Mouse (Mus musculus): Measurements from ENCODE around the gene Galnt10. TPM values are rescaled to one million over a fixed set of nuclear protein-coding genes. Genes with fewer than 3 reads are reported as not detected.

Galnt10 gene
- polyA plus RNA-seq, 1 experiment from 2014 or later, result 13.0 TPM

DNA sequence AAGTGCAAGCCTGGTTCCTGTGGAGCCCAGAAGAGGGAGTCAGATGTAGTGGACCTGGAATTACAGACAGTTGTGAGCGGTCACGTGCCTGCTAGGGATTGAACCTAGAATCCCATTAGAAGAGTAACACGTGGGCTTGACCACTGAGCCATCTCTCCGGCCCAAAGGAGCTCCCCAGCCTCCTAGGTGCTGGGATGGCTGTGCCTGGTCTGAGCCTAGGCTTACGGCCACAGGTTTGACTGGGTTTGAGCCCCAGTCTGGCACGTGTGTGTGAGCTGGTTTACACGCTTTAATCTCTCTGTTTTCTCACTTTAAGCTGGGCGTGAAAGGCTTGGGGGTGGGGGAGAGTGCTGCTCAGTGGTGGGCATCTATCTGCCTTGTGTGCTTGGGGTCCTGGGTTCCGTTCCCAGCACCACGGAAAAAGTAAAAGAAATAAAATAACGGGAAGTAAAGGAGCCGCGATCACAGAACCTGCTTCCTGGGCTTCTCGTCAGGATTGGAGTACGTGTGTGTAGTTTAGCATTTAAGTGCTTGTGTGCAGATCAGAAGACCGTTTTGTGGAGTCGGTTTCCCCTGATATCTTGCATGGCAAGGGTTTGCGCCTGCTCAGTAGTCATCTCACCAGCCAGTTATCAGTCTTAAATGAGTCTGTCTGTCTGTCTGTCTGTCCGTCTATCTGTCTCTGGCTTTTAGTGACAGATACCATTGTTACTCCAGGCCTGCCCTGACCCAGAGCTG is 16.4 kb downstream of the Galnt10 start:
- Histone ChIP-seq H3K27me3 (no peaks in the 10 kb centered on the region), H3K36me3 (no peaks in the 10 kb centered on the region), H3K4me3 (no peak overlapping the region), H3K9me3 (no peaks in the 10 kb centered on the region), H3K4me1 (replicated peaks) (peaks cover 27% of the 10 kb centered on the region), H3K4me2 (no peak overlapping the region), H3K27ac (replicated peaks) (no peak overlapping the region), H3K9ac (no peak overlapping the region)
- no peak for ATAC-seq (ENCODE audit: low read depth)
- 94% methylated on average over 19 of the region's 19 CpGs for WGBS

DNA sequence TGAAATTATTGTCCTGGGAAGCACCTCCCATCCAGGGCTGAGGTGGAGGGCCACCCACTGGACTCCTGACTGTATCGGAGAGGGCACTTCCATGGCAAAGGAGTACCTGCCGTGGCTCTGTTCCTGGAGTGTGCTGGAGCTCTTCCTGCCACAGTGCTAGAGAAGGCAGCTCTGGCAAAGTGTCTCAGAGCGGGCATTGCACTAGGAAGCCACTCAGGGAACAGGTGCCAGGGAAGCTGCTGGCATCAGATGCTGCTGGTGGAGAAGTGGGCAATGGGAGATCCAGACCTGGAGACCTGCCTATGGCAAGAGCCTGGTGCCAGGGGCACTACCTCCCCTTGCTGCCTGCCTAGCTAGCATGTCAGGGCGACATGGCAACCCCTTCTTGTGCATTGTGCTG is 17.0 kb downstream of the Galnt10 start:
- Histone ChIP-seq H3K27ac (replicated peaks) (no peak overlapping the region), H3K4me3 (no peak overlapping the region), H3K4me1 (replicated peaks) (peaks cover 21% of the 10 kb centered on the region), H3K9ac (no peak overlapping the region), H3K4me2 (no peak overlapping the region), H3K27me3 (no peaks in the 10 kb centered on the region), H3K36me3 (no peaks in the 10 kb centered on the region), H3K9me3 (no peaks in the 10 kb centered on the region)
- 84% methylated on average over 4 of the region's 4 CpGs for WGBS
- ATAC-seq (ENCODE audit: low read depth), result no peak

DNA sequence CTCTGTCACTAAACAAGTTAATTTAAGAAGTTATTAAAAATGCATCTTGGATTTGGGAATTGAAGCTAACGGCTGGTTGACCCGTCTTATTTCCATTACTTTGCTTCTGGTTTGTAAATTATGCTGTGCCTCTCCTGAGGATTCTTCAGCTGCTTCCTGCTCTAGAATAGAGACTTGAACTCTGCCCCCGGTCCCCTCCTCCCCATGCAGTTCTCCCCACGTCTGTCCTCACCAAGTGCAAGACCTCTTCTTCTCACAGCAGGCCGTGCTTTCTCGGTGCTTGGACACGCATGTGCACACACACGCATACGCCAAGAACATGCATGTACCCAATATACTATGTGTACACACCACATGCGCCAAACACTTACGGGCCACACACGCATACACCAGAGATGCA is 18.0 kb downstream of the Galnt10 start:
- Histone ChIP-seq H3K9me3 (no peaks in the 10 kb centered on the region), H3K4me2 (no peak overlapping the region), H3K4me1 (replicated peaks) (peaks cover 14% of the 10 kb centered on the region), H3K27me3 (no peaks in the 10 kb centered on the region), H3K27ac (replicated peaks) (no peak overlapping the region), H3K36me3 (no peaks in the 10 kb centered on the region), H3K4me3 (no peak overlapping the region), H3K9ac (no peak overlapping the region)
- 79% methylated on average over 12 of the region's 12 CpGs for WGBS
- no peak for ATAC-seq (ENCODE audit: low read depth)

DNA sequence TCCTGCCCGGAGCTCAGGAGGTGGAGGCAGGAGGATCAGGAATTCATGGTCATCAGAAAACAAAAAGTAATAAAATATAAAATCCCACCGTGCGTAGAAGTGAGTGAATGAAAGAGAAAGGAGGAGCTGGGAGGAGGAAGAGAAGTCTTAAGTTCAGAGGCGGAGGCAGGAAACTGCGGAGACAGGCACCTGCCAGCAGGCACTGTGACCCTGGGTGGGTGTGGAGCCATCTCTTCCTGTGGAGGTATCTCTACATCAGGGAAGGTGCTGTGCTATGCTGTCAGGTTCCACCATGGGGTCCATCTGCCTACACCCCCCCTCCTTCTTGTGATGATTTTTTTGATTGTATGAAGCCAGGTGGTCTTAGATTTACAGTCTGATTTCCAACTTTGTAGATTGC is 19.5 kb downstream of the Galnt10 start:
- Histone ChIP-seq H3K4me2 (no peak overlapping the region), H3K4me3 (no peak overlapping the region), H3K27ac (replicated peaks) (no peak overlapping the region), H3K27me3 (no peaks in the 10 kb centered on the region), H3K9me3 (no peaks in the 10 kb centered on the region), H3K9ac (no peak overlapping the region), H3K36me3 (no peaks in the 10 kb centered on the region), H3K4me1 (replicated peaks) (peaks cover 14% of the 10 kb centered on the region)
- ATAC-seq (ENCODE audit: low read depth), result no peak
- 78% methylated on average over 5 of the region's 5 CpGs for WGBS

DNA sequence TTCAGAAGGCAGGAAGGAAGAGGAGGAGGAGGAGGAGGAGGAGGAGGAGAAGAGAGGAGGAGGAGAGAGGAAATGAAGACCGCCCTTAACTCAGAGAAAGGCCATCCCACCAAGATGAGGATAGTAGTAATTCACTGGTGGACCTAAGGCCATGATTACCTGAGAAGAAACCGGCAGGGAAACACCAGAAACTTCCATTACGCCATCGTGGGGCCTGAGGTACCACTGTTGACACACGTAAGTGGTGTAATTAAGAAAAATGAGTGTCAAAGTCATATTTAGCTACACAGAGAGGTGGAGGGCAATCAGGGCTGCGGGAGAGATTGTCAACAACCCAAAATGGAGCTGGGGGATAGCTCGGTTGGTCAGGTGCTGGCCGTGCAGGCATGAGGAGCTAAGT is 23.0 kb downstream of the Galnt10 start:
- H3K9me3 ChIP-seq, result no peaks in the 10 kb centered on the region
- no peak overlapping the region for H3K27ac ChIP-seq (replicated peaks)
- H3K4me2 ChIP-seq, result no peak overlapping the region
- WGBS, result 95% methylated on average over 8 of the region's 8 CpGs
- no peak for ATAC-seq (ENCODE audit: low read depth)
- H3K27me3 ChIP-seq, result no peaks in the 10 kb centered on the region
- H3K36me3 ChIP-seq, result no peaks in the 10 kb centered on the region
- no peak overlapping the region for H3K9ac ChIP-seq
- H3K4me3 ChIP-seq, result no peak overlapping the region
- H3K4me1 ChIP-seq (replicated peaks), result peaks cover 16% of the 10 kb centered on the region

DNA sequence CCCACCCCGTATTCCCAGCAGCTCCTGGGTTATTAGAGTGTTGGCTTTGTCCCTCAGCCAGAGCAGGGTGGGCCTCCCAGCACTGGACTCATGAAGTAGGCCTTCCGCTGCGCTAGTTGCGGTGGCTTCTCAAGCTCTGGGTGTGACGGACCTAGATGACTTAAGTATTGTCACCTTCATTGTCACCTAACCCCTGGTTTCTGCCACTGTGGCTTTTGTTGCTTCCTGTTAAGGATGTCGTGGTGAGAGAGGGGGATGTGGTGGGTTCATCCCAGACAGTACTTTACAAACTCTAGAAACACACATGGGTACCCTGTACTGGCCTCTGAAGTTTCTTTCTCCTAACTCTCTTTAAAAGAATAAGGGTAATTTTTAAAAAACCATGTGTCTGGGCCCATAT is 24.3 kb downstream of the Galnt10 start:
- 68% methylated on average over 6 of the region's 6 CpGs for WGBS
- H3K4me3 ChIP-seq, result no peak overlapping the region
- no peak overlapping the region for H3K4me2 ChIP-seq
- H3K27ac ChIP-seq (replicated peaks), result no peak overlapping the region
- H3K4me1 ChIP-seq (replicated peaks), result peaks cover 12% of the 10 kb centered on the region
- no peak for ATAC-seq (ENCODE audit: low read depth)
- no peaks in the 10 kb centered on the region for H3K27me3 ChIP-seq
- H3K9me3 ChIP-seq, result no peaks in the 10 kb centered on the region
- H3K36me3 ChIP-seq, result no peaks in the 10 kb centered on the region
- H3K9ac ChIP-seq, result no peak overlapping the region

DNA sequence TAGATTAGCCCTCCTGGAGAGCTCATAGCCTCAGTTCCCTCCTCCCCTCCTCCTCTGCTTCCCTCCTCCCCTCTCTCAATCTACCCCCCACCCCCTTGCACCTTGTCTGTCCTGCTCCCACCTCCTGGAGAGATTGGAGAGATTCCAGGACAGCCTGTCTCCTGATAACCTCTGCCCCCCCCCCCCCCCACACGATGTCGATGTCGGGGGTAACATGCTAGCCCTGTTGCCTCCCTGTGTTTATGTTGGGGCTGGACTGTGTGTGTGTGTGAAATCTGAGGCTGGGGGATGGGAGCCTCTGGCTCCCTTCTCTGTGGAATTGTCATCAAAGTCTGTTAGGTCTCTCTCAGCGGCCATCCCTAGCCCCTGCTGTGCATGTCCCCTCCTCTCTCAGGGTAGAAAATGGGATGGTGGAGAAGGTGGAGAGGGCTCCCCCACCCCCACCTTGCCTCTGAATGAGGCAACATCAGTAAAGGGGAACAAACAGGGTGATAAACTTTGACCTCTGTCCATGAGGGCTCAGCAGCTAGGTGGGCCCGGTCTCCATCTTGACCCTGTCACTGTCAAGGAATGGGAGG is 26.0 kb downstream of the Galnt10 start:
- Histone ChIP-seq H3K9me3 (no peaks in the 10 kb centered on the region), H3K4me2 (no peak overlapping the region), H3K4me1 (replicated peaks) (peaks cover 12% of the 10 kb centered on the region), H3K27ac (replicated peaks) (no peak overlapping the region), H3K4me3 (no peak overlapping the region), H3K36me3 (no peaks in the 10 kb centered on the region), H3K27me3 (no peaks in the 10 kb centered on the region), H3K9ac (no peak overlapping the region)
- no peak for ATAC-seq (ENCODE audit: low read depth)
- 5% methylated on average over 5 of the region's 5 CpGs for WGBS

DNA sequence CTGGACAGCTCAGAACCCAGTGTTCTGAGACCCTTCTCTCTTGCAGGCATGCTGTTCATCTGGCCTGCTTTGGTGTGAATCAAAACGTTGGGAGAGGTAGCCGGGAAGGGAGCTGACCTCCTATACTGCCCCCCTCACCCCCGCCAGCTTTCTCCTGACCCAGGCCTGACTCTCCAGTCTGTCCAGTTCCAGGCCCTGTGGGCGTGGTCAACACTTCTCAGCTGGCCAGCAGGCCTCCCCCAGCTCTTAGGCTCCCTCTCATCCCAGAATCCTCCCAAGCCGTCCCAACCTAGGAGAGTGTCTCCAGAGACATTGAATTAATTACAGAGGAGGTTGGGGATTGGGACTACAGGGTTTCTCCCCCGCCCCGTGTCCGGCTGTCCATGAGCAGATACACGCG is 26.6 kb downstream of the Galnt10 start:
- WGBS, result 60% methylated on average over 10 of the region's 10 CpGs
- Histone ChIP-seq H3K4me1 (replicated peaks) (peaks cover 12% of the 10 kb centered on the region), H3K9ac (no peak overlapping the region), H3K27me3 (no peaks in the 10 kb centered on the region), H3K4me3 (no peak overlapping the region), H3K4me2 (no peak overlapping the region), H3K9me3 (no peaks in the 10 kb centered on the region), H3K27ac (replicated peaks) (no peak overlapping the region), H3K36me3 (no peaks in the 10 kb centered on the region)
- ATAC-seq (ENCODE audit: low read depth), result no peak

DNA sequence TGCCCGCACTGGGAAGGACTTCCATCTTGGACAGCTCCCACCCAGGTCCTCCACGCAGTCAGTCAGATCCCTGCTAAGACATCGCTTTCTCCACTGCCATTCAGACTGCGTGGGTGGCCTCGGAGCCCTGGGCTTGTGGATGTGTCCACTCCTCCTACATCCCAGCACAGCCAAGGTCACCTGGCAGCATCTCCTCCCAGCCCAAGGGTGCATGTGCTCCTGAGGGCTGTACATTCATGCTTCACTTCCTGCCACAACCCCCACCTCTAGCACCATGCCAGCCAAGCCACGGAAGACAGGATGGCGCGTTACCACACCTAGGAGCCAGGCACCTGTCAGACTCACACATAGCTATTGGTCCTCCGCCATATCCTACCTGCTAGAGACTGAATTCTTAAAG is 27.8 kb downstream of the Galnt10 start:
- ATAC-seq (ENCODE audit: low read depth), result no peak
- Histone ChIP-seq H3K9me3 (no peaks in the 10 kb centered on the region), H3K27me3 (no peaks in the 10 kb centered on the region), H3K27ac (replicated peaks) (no peak overlapping the region), H3K4me1 (replicated peaks) (peaks cover 14% of the 10 kb centered on the region), H3K36me3 (no peaks in the 10 kb centered on the region), H3K9ac (no peak overlapping the region), H3K4me3 (no peak overlapping the region), H3K4me2 (no peak overlapping the region)
- WGBS, result 94% methylated on average over 9 of the region's 9 CpGs

DNA sequence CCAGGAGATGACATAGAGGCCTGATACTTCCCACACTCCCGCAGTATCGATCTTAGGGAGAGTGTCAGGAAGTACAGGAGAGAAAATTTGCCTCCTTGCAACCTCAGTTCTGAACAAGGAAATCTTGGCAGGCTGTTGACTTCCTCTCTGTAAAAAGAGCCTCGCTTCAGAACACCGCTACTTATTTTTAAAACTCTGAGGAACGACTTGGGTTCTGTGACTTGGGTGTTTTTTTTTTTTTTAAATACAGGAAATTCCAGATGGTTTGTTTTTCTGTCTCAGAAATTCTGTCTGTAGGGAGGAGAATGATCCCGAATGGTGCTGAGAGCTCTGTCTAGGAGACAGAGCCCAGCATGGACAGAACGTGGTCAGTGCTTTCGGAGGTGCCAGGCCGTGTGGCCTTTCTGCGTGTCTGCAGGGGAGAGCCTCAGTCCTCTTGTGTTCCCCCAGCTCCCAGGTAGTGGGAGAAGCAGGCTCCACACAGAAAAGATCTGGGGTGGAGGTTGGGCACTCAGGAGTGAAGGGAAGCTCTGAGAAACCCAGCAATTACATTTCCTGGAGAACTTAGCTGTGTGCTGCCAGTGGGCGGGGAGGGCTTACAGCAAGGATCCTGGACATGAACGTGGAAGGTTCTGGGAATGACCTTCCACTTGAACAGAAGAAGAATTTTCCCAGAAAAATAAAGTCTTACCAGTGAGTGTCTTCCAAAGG is 28.9 kb downstream of the Galnt10 start:
- Histone ChIP-seq H3K36me3 (no peaks in the 10 kb centered on the region), H3K9ac (no peak overlapping the region), H3K27ac (replicated peaks) (peak overlapping the region; percentile 39; the same call in 1 of the 2 replicates), H3K4me2 (no peak overlapping the region), H3K4me3 (no peak overlapping the region), H3K27me3 (no peaks in the 10 kb centered on the region), H3K4me1 (replicated peaks) (peaks cover 19% of the 10 kb centered on the region), H3K9me3 (no peaks in the 10 kb centered on the region)
- no peak for ATAC-seq (ENCODE audit: low read depth)
- 75% methylated on average over 12 of the region's 12 CpGs for WGBS

DNA sequence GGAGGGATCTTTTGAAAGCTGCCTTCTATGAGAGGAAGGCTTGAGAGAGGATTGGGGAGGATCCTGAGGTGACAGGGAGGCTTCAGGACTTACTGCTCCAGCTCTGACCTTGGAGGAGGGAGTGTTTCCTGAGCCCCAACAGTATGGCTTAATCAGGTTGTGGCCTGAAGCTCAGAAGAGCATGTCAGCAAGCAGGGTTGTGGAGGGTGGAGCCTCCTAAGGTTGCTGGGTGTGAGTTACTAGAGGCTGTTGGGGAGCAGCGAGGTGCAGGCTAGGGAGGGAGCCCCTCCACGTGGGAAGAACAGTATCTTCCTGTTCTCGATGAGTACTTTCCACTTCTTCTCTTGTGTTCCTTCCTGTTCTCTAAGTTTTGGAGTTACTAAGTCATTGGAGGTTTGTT is 32.0 kb downstream of the Galnt10 start:
- H3K27ac ChIP-seq (replicated peaks), result no peak overlapping the region
- no peak for ATAC-seq (ENCODE audit: low read depth)
- H3K36me3 ChIP-seq, result no peaks in the 10 kb centered on the region
- H3K4me3 ChIP-seq, result no peak overlapping the region
- H3K4me1 ChIP-seq (replicated peaks), result peaks cover 16% of the 10 kb centered on the region
- peaks cover 7% of the 10 kb centered on the region; the same call in 1 of the 2 replicates for H3K27me3 ChIP-seq
- H3K9ac ChIP-seq, result no peak overlapping the region
- H3K9me3 ChIP-seq, result no peaks in the 10 kb centered on the region
- no peak overlapping the region for H3K4me2 ChIP-seq
- 76% methylated on average over 3 of the region's 3 CpGs for WGBS

DNA sequence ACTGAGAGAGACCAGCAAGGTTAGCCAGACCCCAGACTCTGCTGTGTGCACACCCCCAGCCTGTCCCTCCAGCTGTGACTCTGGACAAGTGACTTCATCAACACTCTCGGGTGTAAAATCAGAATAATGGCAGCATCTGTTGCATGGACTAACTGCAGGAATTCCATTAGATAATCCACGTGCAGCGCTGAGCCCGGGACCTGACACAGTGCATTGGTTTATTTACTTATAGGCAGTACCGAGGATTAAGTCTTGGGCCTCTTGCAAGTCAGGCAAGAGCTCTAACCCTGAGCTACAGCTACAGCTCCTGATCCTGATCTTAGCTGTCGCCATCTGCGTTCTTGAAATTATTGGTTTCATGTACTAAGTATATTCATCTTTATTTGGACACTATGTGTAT is 37.3 kb downstream of the Galnt10 start:
- Histone ChIP-seq H3K4me3 (no peak overlapping the region), H3K9ac (no peak overlapping the region), H3K27ac (replicated peaks) (no peak overlapping the region), H3K9me3 (no peaks in the 10 kb centered on the region), H3K4me2 (no peak overlapping the region), H3K27me3 (peaks cover 11% of the 10 kb centered on the region; the same call in 1 of the 2 replicates), H3K36me3 (no peaks in the 10 kb centered on the region), H3K4me1 (replicated peaks) (peaks cover 60% of the 10 kb centered on the region)
- ATAC-seq (ENCODE audit: low read depth), result no peak
- 41% methylated on average over 7 of the region's 7 CpGs for WGBS
